Mouse (Mus musculus): ENCODE data around the gene Olfr449. TPM values are rescaled to one million over a fixed set of nuclear protein-coding genes. Genes with fewer than 3 reads are reported as not detected.
A peak's percentile ranks its signal among the peaks of the same experiment; 100 is the strongest.

Olfr449 gene
- not detected in 2 replicates for polyA plus RNA-seq (2016; fragmentation: Nextera tagmentation; extraction: Ambion mirVana)

DNA sequence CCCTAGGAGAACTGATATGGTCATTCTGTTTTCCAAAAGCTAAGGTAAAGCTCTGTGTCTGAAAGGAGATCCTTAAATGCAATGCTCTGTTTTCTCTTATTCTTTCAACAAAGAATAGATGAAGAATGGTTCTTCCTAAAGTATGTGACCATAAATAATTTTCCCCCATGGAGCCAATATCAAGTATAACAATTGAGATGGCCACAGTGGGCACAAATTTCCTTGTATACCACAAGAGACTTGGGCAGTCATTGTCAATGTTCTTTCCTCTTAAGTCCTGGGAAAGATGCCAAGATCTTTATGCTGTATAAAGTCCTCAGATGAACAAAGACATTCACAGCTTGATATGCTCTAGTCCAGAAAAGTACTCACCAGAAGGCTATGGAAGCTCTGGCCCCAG is at the start of gene Olfr449:
Gene Olfr449, plus strand, starts transcription at position 301 of the 400 bp plus-strand sequence.
- H3K9me3 ChIP-seq, result no peaks in the 10 kb centered on the region
- no peak within 1 kb of the TSS for H3K4me3 ChIP-seq (replicated peaks)
- H3K27me3 ChIP-seq, result no peaks in the 10 kb centered on the region
- no peak within 1 kb of the TSS for H3K27ac ChIP-seq
- no peaks in the 10 kb centered on the region for H3K36me3 ChIP-seq (replicated peaks)
- H3K4me1 ChIP-seq, result no peaks in the 10 kb centered on the region
- no peak for ATAC-seq (ENCODE audit: low FRiP score)
- H3K9ac ChIP-seq, result no peak within 1 kb of the TSS
- no peak within 1 kb of the TSS for H3K4me2 ChIP-seq

DNA sequence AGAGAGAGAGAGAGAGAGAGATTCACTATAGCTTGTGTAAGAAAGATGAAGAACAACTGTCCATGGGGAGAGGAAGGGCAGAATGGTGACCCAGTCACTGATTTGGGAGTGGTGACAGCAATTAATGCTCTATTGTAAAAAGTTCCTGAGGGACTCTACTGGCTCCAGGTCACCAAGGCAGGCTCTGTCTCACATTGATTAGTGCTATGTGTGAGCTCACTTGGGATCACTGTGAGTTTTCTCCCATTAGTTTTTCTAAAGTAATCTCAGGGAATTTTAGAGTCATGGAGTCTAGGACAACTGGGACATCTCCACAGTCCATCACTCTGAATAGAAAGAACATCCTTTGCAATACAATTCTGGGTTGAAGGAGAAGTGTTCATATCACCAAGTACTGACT is 49.4 kb upstream of the Olfr449 start, which contains the start of gene Olfr452:
Gene Olfr452, plus strand, starts transcription at position 301 of the 400 bp plus-strand sequence.
- no peaks in the 10 kb centered on the region for H3K27me3 ChIP-seq
- H3K4me2 ChIP-seq, result no peak within 1 kb of the TSS
- no peak for ATAC-seq (ENCODE audit: low FRiP score)
- H3K9me3 ChIP-seq, result no peaks in the 10 kb centered on the region
- H3K9ac ChIP-seq, result no peak within 1 kb of the TSS
- no peaks in the 10 kb centered on the region for H3K36me3 ChIP-seq (replicated peaks)
- H3K4me1 ChIP-seq, result no peaks in the 10 kb centered on the region
- H3K4me3 ChIP-seq (replicated peaks), result no peak within 1 kb of the TSS
- no peak within 1 kb of the TSS for H3K27ac ChIP-seq

DNA sequence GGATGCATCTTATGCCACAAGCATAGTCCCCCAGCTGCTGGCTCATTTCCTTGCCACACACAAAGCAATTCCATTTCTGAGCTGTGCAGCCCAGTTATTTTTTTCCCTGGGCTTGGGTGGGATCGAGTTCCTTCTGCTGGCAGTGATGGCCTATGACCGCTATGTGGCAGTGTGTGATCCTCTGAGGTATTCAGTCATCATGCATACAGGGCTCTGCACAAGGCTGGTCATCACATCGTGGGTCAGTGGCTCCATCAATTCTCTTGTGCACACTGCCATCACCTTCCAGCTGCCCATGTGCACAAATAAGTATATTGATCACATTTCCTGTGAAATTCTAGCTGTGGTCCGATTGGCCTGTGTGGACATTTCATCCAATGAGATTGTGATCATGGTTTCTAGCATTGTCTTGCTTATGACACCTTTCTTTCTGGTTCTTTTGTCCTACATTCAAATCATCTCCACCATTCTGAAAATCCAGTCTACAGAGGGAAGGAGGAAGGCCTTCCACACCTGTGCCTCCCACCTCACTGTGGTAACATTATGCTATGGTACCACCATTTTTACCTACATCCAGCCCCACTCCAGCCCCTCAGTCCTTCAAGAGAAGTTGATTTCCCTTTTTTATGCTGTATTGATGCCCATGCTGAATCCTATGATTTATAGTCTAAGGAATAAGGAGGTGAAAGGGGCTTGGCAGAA is 43.8 kb upstream of the Olfr449 start:
- Histone ChIP-seq H3K9ac (no peak overlapping the region), H3K9me3 (no peaks in the 10 kb centered on the region), H3K4me3 (replicated peaks) (no peak overlapping the region), H3K36me3 (replicated peaks) (no peaks in the 10 kb centered on the region), H3K27ac (0 out of 2 replicates have a peak overlapping the region, but pooled peaks have one; percentile 25), H3K4me2 (no peak overlapping the region), H3K27me3 (no peaks in the 10 kb centered on the region), H3K4me1 (no peaks in the 10 kb centered on the region)
- ATAC-seq (ENCODE audit: low FRiP score), result peak; percentile 51; the same call in 1 of the 2 replicates
- 48% methylated on average over 4 of the region's 4 CpGs for WGBS

DNA sequence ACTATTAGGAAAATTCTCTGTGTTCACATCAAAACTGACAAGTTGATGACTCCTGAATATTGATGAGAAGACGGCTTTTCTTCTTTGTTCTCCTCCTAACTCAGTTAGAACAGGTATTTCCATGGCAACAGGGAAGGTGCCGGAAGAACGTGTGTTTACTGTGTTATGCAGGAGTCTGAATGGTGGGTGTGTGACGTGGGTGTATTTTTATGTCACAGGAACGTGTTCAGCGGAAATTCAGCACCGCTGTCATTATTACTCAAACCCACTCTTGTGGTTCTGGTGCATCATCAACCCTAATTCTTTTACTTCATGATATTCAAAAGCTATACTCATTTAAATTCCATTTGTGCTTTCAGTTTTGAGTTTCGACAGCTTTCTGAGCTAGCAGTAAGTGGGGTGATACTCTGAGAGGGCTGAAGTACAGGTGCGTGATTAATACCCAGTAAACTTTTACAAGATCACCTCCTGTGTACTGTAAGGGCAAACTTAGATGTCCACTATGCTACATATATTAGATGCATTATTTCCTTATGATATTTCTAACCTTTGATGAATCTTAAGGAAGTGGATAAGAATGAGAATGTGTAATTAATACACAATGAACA is 43.1 kb upstream of the Olfr449 start:
- H3K27me3 ChIP-seq, result no peaks in the 10 kb centered on the region
- H3K36me3 ChIP-seq (replicated peaks), result no peaks in the 10 kb centered on the region
- peak; percentile 57; the same call in 1 of the 2 replicates for ATAC-seq (ENCODE audit: low FRiP score)
- WGBS, result 78% methylated on average over 9 of the region's 9 CpGs
- no peak overlapping the region for H3K4me3 ChIP-seq (replicated peaks)
- no peak overlapping the region for H3K4me2 ChIP-seq
- no peaks in the 10 kb centered on the region for H3K9me3 ChIP-seq
- H3K4me1 ChIP-seq, result no peaks in the 10 kb centered on the region
- H3K27ac ChIP-seq, result no peak overlapping the region
- H3K9ac ChIP-seq, result no peak overlapping the region

DNA sequence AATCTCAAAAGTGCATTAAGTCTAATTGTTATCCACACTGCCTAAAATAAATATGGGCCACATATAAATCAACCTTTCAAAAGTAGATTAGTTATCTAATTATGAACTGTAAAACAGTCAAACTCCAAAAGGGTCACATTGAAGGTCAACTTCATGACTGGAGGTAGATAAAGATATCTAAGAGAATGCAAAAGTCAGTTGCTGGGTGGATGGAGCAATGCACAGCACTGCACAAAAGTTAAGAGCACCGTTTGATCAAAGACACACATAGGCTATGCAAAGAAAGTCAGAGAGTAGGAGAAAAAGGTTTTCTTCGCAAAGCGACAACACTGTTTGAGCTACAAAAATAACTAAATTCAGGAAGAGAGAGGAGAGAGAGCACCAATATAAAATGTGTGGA is 39.2 kb upstream of the Olfr449 start:
- WGBS, result 94% methylated on average over 3 of the region's 3 CpGs
- Histone ChIP-seq H3K4me2 (no peak overlapping the region), H3K9ac (no peak overlapping the region), H3K4me3 (replicated peaks) (no peak overlapping the region), H3K9me3 (no peaks in the 10 kb centered on the region), H3K36me3 (replicated peaks) (no peaks in the 10 kb centered on the region), H3K4me1 (no peaks in the 10 kb centered on the region), H3K27ac (no peak overlapping the region), H3K27me3 (no peaks in the 10 kb centered on the region)
- no peak for ATAC-seq (ENCODE audit: low FRiP score)

DNA sequence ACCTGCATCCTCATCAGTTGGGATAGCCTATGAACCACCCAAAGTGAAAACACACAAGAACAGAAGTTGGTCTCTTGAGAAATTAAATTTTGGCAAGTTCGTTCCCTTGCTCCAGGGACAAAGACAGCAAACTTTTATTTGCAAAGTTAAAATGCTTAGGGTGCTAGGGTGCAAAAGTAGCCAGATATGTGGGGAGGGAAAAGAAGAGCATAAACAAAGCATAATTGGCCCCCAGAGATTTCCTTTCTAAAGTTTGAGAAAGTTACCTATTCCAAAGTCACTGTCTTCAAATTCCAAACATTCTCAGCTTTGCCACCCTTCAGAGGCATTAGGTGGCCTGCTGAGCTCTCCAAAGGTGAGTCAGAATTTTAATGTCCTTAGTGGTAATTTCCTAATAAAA is 22.5 kb upstream of the Olfr449 start, which contains the start of gene Olfr450:
Gene Olfr450, plus strand, starts transcription at position 301 of the 400 bp plus-strand sequence.
- Histone ChIP-seq H3K4me2 (no peak within 1 kb of the TSS), H3K27me3 (no peaks in the 10 kb centered on the region), H3K9me3 (no peaks in the 10 kb centered on the region), H3K4me1 (no peaks in the 10 kb centered on the region), H3K36me3 (replicated peaks) (no peaks in the 10 kb centered on the region), H3K4me3 (replicated peaks) (no peak within 1 kb of the TSS), H3K9ac (no peak within 1 kb of the TSS), H3K27ac (no peak within 1 kb of the TSS)
- ATAC-seq (ENCODE audit: low FRiP score), result no peak
- WGBS, result 80% methylated on average over 1 of the region's 1 CpGs

DNA sequence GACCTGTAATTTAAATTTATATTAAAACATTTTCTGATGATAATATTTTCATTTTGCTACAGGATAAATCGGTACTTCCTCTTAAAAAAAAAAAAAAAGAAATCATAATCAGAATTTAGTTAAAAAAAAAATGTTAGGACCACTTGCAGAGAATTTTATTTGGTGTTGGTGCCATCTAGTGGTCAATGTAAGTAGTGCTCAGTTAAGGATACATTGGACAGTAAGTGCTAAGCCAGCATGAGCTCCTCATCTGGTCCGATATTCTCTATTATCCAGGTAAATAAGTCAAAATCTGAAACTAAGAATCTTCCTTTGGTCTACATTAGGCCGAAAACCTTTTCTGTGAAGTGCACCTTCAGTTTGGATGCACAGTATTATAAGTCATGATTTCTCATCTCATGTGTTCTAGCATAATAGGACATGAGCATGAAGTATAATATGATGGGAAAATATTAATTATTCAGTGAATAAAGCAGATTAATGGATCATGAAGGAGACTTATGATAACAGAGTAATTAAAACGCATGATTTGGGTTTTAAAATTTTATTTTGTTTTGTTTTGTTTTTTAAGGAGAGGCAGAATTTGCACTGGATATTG is 26.1 kb downstream of the Olfr449 start:
- Histone ChIP-seq H3K9ac (no peak overlapping the region), H3K4me2 (no peak overlapping the region), H3K27ac (no peak overlapping the region), H3K9me3 (no peaks in the 10 kb centered on the region), H3K27me3 (no peaks in the 10 kb centered on the region), H3K4me1 (no peaks in the 10 kb centered on the region), H3K36me3 (replicated peaks) (no peaks in the 10 kb centered on the region), H3K4me3 (replicated peaks) (no peak overlapping the region)
- WGBS, result 20% methylated on average over 4 of the region's 4 CpGs
- ATAC-seq (ENCODE audit: low FRiP score), result peak; percentile 70; the same call in 1 of the 2 replicates

DNA sequence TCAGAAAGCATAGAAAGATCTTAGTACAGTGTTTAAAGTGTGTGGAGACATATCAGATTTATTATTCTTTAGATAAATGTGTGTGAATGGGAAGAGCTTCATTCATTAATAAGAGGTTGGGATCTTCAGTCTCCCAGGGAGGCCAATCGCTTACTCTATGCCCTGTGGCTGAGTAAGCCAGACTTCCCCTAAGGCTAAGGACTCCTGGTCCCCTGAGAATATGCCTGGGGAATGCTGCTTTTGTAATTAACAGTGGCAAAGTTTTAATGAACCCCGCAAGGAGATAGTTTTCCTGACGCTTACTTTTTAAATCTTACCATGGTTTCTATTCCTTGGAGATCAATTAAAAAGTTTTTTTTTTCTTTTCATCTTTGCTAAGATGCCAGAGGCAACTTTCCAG is 35.5 kb downstream of the Olfr449 start:
- H3K36me3 ChIP-seq (replicated peaks), result no peaks in the 10 kb centered on the region
- H3K27me3 ChIP-seq, result no peaks in the 10 kb centered on the region
- no peak overlapping the region for H3K27ac ChIP-seq
- no peaks in the 10 kb centered on the region for H3K4me1 ChIP-seq
- H3K9me3 ChIP-seq, result no peaks in the 10 kb centered on the region
- no peak overlapping the region for H3K4me2 ChIP-seq
- no peak overlapping the region for H3K9ac ChIP-seq
- no peak overlapping the region for H3K4me3 ChIP-seq (replicated peaks)
- WGBS, result 71% methylated on average over 3 of the region's 3 CpGs
- no peak for ATAC-seq (ENCODE audit: low FRiP score)

DNA sequence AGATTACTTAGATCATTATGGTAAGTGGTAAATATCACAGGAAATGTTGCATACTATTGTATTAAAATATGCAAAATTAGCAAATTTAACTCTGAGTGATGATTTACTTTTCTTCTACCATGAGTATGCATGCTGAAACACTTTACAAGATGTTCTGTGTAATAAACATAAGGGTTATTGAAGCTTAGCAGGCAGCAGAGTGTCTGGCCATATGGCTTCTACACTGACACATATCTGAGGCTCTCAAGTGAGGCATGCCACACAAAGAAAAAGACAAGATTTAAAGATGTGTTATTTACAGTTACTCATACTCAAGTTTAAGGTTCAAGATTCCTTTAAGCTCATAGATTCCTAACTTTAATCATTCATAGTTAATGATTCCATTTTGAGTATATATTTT is 42.1 kb downstream of the Olfr449 start:
- H3K27ac ChIP-seq, result no peak overlapping the region
- no peak for ATAC-seq (ENCODE audit: low FRiP score)
- H3K4me1 ChIP-seq, result no peaks in the 10 kb centered on the region
- no peaks in the 10 kb centered on the region for H3K9me3 ChIP-seq
- H3K36me3 ChIP-seq (replicated peaks), result no peaks in the 10 kb centered on the region
- H3K27me3 ChIP-seq, result no peaks in the 10 kb centered on the region
- no peak overlapping the region for H3K4me2 ChIP-seq
- no peak overlapping the region for H3K9ac ChIP-seq
- H3K4me3 ChIP-seq (replicated peaks), result no peak overlapping the region

Other genes with a start within 250 kb of the Olfr449 start
- not detected in 2 replicates for gene Tcaf3, start 236.7 kb upstream of the Olfr449 start, polyA plus RNA-seq (2016; fragmentation: Nextera tagmentation; extraction: Ambion mirVana)
- gene Tcaf2, start 189.1 kb upstream of the Olfr449 start, polyA plus RNA-seq (2016; fragmentation: Nextera tagmentation; extraction: Ambion mirVana), result 2.7 and 2.8 TPM in 2 replicates
- gene Tcaf1, start 124.3 kb upstream of the Olfr449 start, polyA plus RNA-seq (2016; fragmentation: Nextera tagmentation; extraction: Ambion mirVana), result 164 and 179 TPM in 2 replicates
- gene Olfr453, start 95.0 kb upstream of the Olfr449 start, polyA plus RNA-seq (2016; fragmentation: Nextera tagmentation; extraction: Ambion mirVana), result not detected in 2 replicates
- gene Olfr38, start 78.0 kb upstream of the Olfr449 start, polyA plus RNA-seq (2016; fragmentation: Nextera tagmentation; extraction: Ambion mirVana), result not detected in 2 replicates
- not detected in 2 replicates for gene Olfr452, start 49.3 kb upstream of the Olfr449 start, polyA plus RNA-seq (2016; fragmentation: Nextera tagmentation; extraction: Ambion mirVana)
- not detected in 2 replicates for gene Olfr450, start 22.4 kb upstream of the Olfr449 start, polyA plus RNA-seq (2016; fragmentation: Nextera tagmentation; extraction: Ambion mirVana)
- gene Olfr448, start 56.1 kb downstream of the Olfr449 start, polyA plus RNA-seq (2016; fragmentation: Nextera tagmentation; extraction: Ambion mirVana), result not detected in 2 replicates
- not detected in 2 replicates for gene Olfr447, start 74.5 kb downstream of the Olfr449 start, polyA plus RNA-seq (2016; fragmentation: Nextera tagmentation; extraction: Ambion mirVana)
- gene Olfr446, start 87.0 kb downstream of the Olfr449 start, polyA plus RNA-seq (2016; fragmentation: Nextera tagmentation; extraction: Ambion mirVana), result not detected in 2 replicates
- gene Olfr444, start 114.7 kb downstream of the Olfr449 start, polyA plus RNA-seq (2016; fragmentation: Nextera tagmentation; extraction: Ambion mirVana), result not detected in 2 replicates

Data from forebrain, embryonic 12.5 days (tissue).